Mouse (Mus musculus) neutrophil, adult 59 days (primary cell): ENCODE data around the gene Fthl17e. TPM values are rescaled to one million over a fixed set of nuclear protein-coding genes. Genes with fewer than 3 reads are reported as not detected.

Experiments used
- total RNA-seq, 2 experiments: library from RNA; stranded (reverse); gene quantifications; 1 replicate in 1 of 2; 2 replicates in 1 of 2; pipeline ENCODE4 v1.2.4; 2023

Fthl17e gene
- not detected for total RNA-seq

GRCm38 (mm10) chrX:9033193-9033592 is at the start of gene Fthl17e:
Fthl17e (plus strand) TSS chrX:9033493.

DNA sequence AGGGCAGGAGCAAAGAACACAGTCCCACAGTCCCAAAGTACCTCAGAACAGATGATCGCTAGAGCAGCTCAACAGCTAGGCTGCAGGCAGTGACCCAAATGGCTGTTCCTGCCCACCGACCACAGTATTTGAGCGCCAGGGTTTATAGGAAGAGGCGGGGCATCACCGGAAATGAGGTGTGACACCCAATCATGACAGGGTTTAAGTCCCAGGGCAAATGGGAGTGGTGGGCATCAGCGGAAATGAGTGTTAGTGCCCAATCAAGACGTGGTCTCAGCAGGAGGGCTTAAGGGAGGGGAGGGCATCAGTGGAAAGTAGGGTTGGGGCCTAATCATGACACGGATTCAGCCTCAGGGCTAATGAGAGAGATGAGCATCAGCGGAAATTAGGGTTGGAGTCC is 46.6 kb upstream of the Fthl17e start, which contains the start of gene Fthl17d:
Gene Fthl17d (minus strand): TSS at position 101 of the 400 bp plus-strand sequence.

DNA sequence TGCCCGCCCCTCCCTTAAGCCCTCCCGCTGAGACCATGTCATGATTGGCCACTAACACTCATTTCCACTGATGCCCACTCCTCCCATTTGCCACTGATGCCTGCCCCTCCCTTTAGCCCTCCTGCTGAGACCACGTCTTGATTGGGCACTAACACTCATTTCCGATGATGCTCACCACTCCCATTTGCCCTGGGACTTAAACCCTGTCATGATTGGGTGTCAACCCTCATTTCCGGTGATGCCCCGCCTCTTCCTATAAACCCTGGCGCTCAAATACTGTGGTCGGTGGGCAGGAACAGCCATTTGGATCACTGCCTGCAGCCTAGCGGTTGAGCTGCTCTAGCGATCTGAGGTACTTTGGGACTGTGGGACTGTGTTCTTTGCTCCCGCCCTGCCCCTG is 29.4 kb downstream of the Fthl17e start, which contains the start of gene Fthl17f:
Gene Fthl17f (plus strand): TSS at position 301 of the 400 bp plus-strand sequence.

Other genes with a start within 250 kb of the Fthl17e start
- gene Ssxb5, start 229.8 kb upstream of the Fthl17e start, total RNA-seq = not detected
- not detected for gene Gm6592, start 189.5 kb upstream of the Fthl17e start, total RNA-seq
- gene Gm5751, start 159.2 kb upstream of the Fthl17e start, total RNA-seq = not detected
- gene B630019K06Rik, start 141.1 kb upstream of the Fthl17e start, total RNA-seq = under 1 TPM; 0.29 to 0.44 TPM
- gene Fthl17b, start 70.5 kb upstream of the Fthl17e start, total RNA-seq = not detected
- not detected for gene Fthl17c, start 56.9 kb upstream of the Fthl17e start, total RNA-seq
- gene Fthl17d, start 46.7 kb upstream of the Fthl17e start, total RNA-seq = not detected
- not detected for gene Fthl17f, start 29.5 kb downstream of the Fthl17e start, total RNA-seq
- gene 4930402K13Rik, start 71.1 kb downstream of the Fthl17e start, total RNA-seq = not detected
- gene Lancl3, start 166.4 kb downstream of the Fthl17e start, total RNA-seq = not detected
- not detected for gene Gm14862, start 223.4 kb downstream of the Fthl17e start, total RNA-seq
- 10 to 100 TPM in 1 of 2 experiments, 1 to 10 TPM in 1; 6.4 to 11.3 TPM for gene Xk, start 239.3 kb downstream of the Fthl17e start, total RNA-seq